Mouse (Mus musculus) cerebellum, adult 9-11 months (tissue): ENCODE data around the gene Slc2a6.
A peak's percentile ranks its signal among the peaks of the same experiment; 100 is the strongest.

Experiments
- DNase-seq: peaks from one replicate; pipeline ENCODE4 v3.0.0; 2022

Gene Slc2a6

GRCm38 (mm10) chr2:27032361-27032760 is 4.6 kb upstream of the Slc2a6 start:
- no peak for DNase-seq

- no peak for DNase-seq
Observed at GRCm38 (mm10) chr2:27028437-27029015, 728 bp upstream of the Slc2a6 start.

- DNase-seq, result peak; percentile 70
Observed at GRCm38 (mm10) chr2:27026857-27027617, 761 bp downstream of the Slc2a6 start.

GRCm38 (mm10) chr2:27026332-27026731 is 1.5 kb downstream of the Slc2a6 start:
- DNase-seq, result no peak

- DNase-seq, result no peak
Observed at GRCm38 (mm10) chr2:27025545-27025944, 2.3 kb downstream of the Slc2a6 start.

- DNase-seq, result peak; percentile 28
Observed at GRCm38 (mm10) chr2:27024136-27024535, 3.7 kb downstream of the Slc2a6 start.

GRCm38 (mm10) chr2:27022612-27023011 is 5.2 kb downstream of the Slc2a6 start:
- DNase-seq, result no peak

GRCm38 (mm10) chr2:27021103-27021502 is 6.7 kb downstream of the Slc2a6 start:
- DNase-seq, result peak; percentile 46

- no peak for DNase-seq
Observed at GRCm38 (mm10) chr2:27019530-27019929, 8.3 kb downstream of the Slc2a6 start.

GRCm38 (mm10) chr2:27017802-27018201 is 10.0 kb downstream of the Slc2a6 start:
- peak; percentile 61 for DNase-seq

- DNase-seq, result peak; percentile 89
Observed at GRCm38 (mm10) chr2:27009714-27010244, 18.0 kb downstream of the Slc2a6 start, which contains the start of gene Cacfd1. Gene Cacfd1, plus strand, starts transcription at chr2:27009926.

GRCm38 (mm10) chr2:27007701-27008100 is 20.1 kb downstream of the Slc2a6 start:
- DNase-seq, result no peak

GRCm38 (mm10) chr2:27006255-27006654 is 21.5 kb downstream of the Slc2a6 start:
- DNase-seq, result no peak

GRCm38 (mm10) chr2:26997993-26998392 is 29.8 kb downstream of the Slc2a6 start:
- no peak for DNase-seq

GRCm38 (mm10) chr2:26997498-26997897 is 30.3 kb downstream of the Slc2a6 start:
- no peak for DNase-seq

GRCm38 (mm10) chr2:26993936-26994335 is 33.9 kb downstream of the Slc2a6 start:
- no peak for DNase-seq

GRCm38 (mm10) chr2:26984640-26985039 is 43.2 kb downstream of the Slc2a6 start:
- no peak for DNase-seq

GRCm38 (mm10) chr2:26984179-26984578 is 43.6 kb downstream of the Slc2a6 start:
- no peak for DNase-seq

- DNase-seq, result no peak
Observed at GRCm38 (mm10) chr2:26980361-26980760, 47.4 kb downstream of the Slc2a6 start.

- DNase-seq, result no peak
Observed at GRCm38 (mm10) chr2:26973960-26974359, 53.8 kb downstream of the Slc2a6 start.

- DNase-seq, result no peak
Observed at GRCm38 (mm10) chr2:26973116-26973515, 54.7 kb downstream of the Slc2a6 start, which contains the start of gene Adamts13. Gene Adamts13, plus strand, starts transcription at chr2:26973416.
